Mouse (Mus musculus): Measurements from ENCODE around the gene Vmn1r42. TPM values are rescaled to one million over a fixed set of nuclear protein-coding genes. Genes with fewer than 3 reads are reported as not detected.

Gene Vmn1r42
- not detected for total RNA-seq (2023)

GRCm38 (mm10) chr6:89876313-89876712 lies at the start of gene Vmn1r42, which contains the start of gene Vmn1r43:
TSS of gene Vmn1r42 (minus strand) at chr6:89876413.
TSS of gene Vmn1r43 (minus strand) at chr6:89876413.

GRCm38 (mm10) chr6:89883360-89883759 lies 7.1 kb upstream of the Vmn1r42 start, which contains the start of gene Vmn1r44:
TSS of gene Vmn1r44 (plus strand) at chr6:89883660.

Other genes with a start within 250 kb of the Vmn1r42 start
- 1 to 10 TPM; 3.5 to 4.5 TPM for gene Txnrd3, start 232.4 kb downstream of the Vmn1r42 start, total RNA-seq (2023)
- not detected for gene Vmn1r40, start 168.9 kb downstream of the Vmn1r42 start, total RNA-seq (2023)
- not detected for gene Vmn1r41, start 135.6 kb downstream of the Vmn1r42 start, total RNA-seq (2023)
- not detected for gene Vmn1r43, start within 50 bp of the Vmn1r42 start, total RNA-seq (2023)
- not detected for gene Vmn1r44, start 7.2 kb upstream of the Vmn1r42 start, total RNA-seq (2023)
- not detected for gene Vmn1r45, start 64.2 kb upstream of the Vmn1r42 start, total RNA-seq (2023)
- gene Vmn1r46, start 92.9 kb upstream of the Vmn1r42 start, total RNA-seq (2023) = not detected
- gene Vmn1r47, start 139.7 kb upstream of the Vmn1r42 start, total RNA-seq (2023) = not detected
- not detected for gene Vmn1r48, start 160.4 kb upstream of the Vmn1r42 start, total RNA-seq (2023)
- not detected for gene Vmn1r49, start 202.1 kb upstream of the Vmn1r42 start, total RNA-seq (2023)
- gene Vmn1r50, start 225.0 kb upstream of the Vmn1r42 start, total RNA-seq (2023) = not detected
- not detected for gene Vmn1r51, start 246.2 kb upstream of the Vmn1r42 start, total RNA-seq (2023)

Data from monocyte, adult 59 days (primary cell).